Mouse (Mus musculus): ENCODE results near the gene Fbxo34. TPM values are rescaled to one million over a fixed set of nuclear protein-coding genes. Genes with fewer than 3 reads are reported as not detected.

The Fbxo34 gene
- polyA plus RNA-seq, 1 experiment from 2014 or later: 18.1 TPM

- H3K9ac ChIP-seq (replicated peaks; ENCODE audit: low read depth): no peak overlapping the region
- H3K36me3 ChIP-seq (ENCODE audit: insufficient read depth, low read length): no peaks in the 10 kb centered on the region
- peak overlapping the region; percentile 57; the same call in 1 of the 2 replicates for H3K27ac ChIP-seq (ENCODE audit: low read length)
- WGBS: 28% methylated on average over 11 of the region's 11 CpGs
- H3K9me3 ChIP-seq (ENCODE audit: low read length): no peaks in the 10 kb centered on the region
- peak; percentile 93 for DNase-seq (ENCODE audit: low spot score)
- H3K4me1 ChIP-seq (ENCODE audit: insufficient read depth, low read depth, low read length): no peaks in the 10 kb centered on the region
- H3K4me2 ChIP-seq (replicated peaks; ENCODE audit: low read depth, low read length): peak overlapping the region; percentile 36
- H3K27me3 ChIP-seq (replicated peaks; ENCODE audit: insufficient read depth, low read length): no peaks in the 10 kb centered on the region
- peak; percentile 93 for ATAC-seq
- TF ChIP-seq EP300 (IDR thresholded peaks at IDR 0.05) (no peak), CTCF (IDR thresholded peaks at IDR 0.05) (peak; percentile 71)
- no peak overlapping the region for H3K4me3 ChIP-seq (ENCODE audit: low read depth, low read length)
Measured at GRCm38 (mm10) chr14:47533365-47534175, 83.3 kb downstream of the Fbxo34 start.

GRCm38 (mm10) chr14:47534176-47534525 is 83.9 kb downstream of the Fbxo34 start:
- Histone ChIP-seq H3K27ac (ENCODE audit: low read length) (no peak overlapping the region), H3K27me3 (replicated peaks; ENCODE audit: insufficient read depth, low read length) (no peaks in the 10 kb centered on the region), H3K9me3 (ENCODE audit: low read length) (no peaks in the 10 kb centered on the region), H3K4me2 (replicated peaks; ENCODE audit: low read depth, low read length) (peak overlapping the region; percentile 36), H3K9ac (replicated peaks; ENCODE audit: low read depth) (no peak overlapping the region), H3K4me1 (ENCODE audit: insufficient read depth, low read depth, low read length) (no peaks in the 10 kb centered on the region), H3K4me3 (ENCODE audit: low read depth, low read length) (no peak overlapping the region), H3K36me3 (ENCODE audit: insufficient read depth, low read length) (no peaks in the 10 kb centered on the region)
- WGBS: 88% methylated on average over 5 of the region's 5 CpGs
- no peak for ATAC-seq
- TF ChIP-seq EP300 (IDR thresholded peaks at IDR 0.05): no peak
- TF ChIP-seq CTCF (IDR thresholded peaks at IDR 0.05): no peak
- no peak for DNase-seq (ENCODE audit: low spot score)

- TF ChIP-seq EP300 (IDR thresholded peaks at IDR 0.05): no peak
- Histone ChIP-seq H3K9ac (replicated peaks; ENCODE audit: low read depth) (no peak overlapping the region), H3K4me2 (replicated peaks; ENCODE audit: low read depth, low read length) (no peak overlapping the region), H3K36me3 (ENCODE audit: insufficient read depth, low read length) (no peaks in the 10 kb centered on the region), H3K4me1 (ENCODE audit: insufficient read depth, low read depth, low read length) (no peaks in the 10 kb centered on the region), H3K4me3 (ENCODE audit: low read depth, low read length) (no peak overlapping the region), H3K9me3 (ENCODE audit: low read length) (no peaks in the 10 kb centered on the region), H3K27me3 (replicated peaks; ENCODE audit: insufficient read depth, low read length) (no peaks in the 10 kb centered on the region), H3K27ac (ENCODE audit: low read length) (no peak overlapping the region)
- no peak for ATAC-seq
- WGBS: 88% methylated on average over 1 of the region's 1 CpGs
- DNase-seq (ENCODE audit: low spot score): no peak
Measured at GRCm38 (mm10) chr14:47535096-47535495, 84.9 kb downstream of the Fbxo34 start.

- Histone ChIP-seq H3K27ac (ENCODE audit: low read length) (no peak overlapping the region), H3K9ac (replicated peaks; ENCODE audit: low read depth) (no peak overlapping the region), H3K27me3 (replicated peaks; ENCODE audit: insufficient read depth, low read length) (no peaks in the 10 kb centered on the region), H3K4me3 (ENCODE audit: low read depth, low read length) (no peak overlapping the region), H3K9me3 (ENCODE audit: low read length) (no peaks in the 10 kb centered on the region), H3K4me2 (replicated peaks; ENCODE audit: low read depth, low read length) (no peak overlapping the region), H3K4me1 (ENCODE audit: insufficient read depth, low read depth, low read length) (no peaks in the 10 kb centered on the region), H3K36me3 (ENCODE audit: insufficient read depth, low read length) (peaks cover 40% of the 10 kb centered on the region; the same call in 1 of the 2 replicates)
- TF ChIP-seq CTCF (IDR thresholded peaks at IDR 0.05) (no peak), EP300 (IDR thresholded peaks at IDR 0.05) (no peak)
- ATAC-seq (no peak), DNase-seq (ENCODE audit: low spot score) (no peak)
- WGBS: 76% methylated on average over 10 of the region's 10 CpGs
Measured at GRCm38 (mm10) chr14:47541325-47541948, 91.2 kb downstream of the Fbxo34 start.

- Histone ChIP-seq H3K4me1 (ENCODE audit: insufficient read depth, low read depth, low read length) (no peaks in the 10 kb centered on the region), H3K36me3 (ENCODE audit: insufficient read depth, low read length) (peaks cover 46% of the 10 kb centered on the region), H3K27me3 (replicated peaks; ENCODE audit: insufficient read depth, low read length) (no peaks in the 10 kb centered on the region), H3K9ac (replicated peaks; ENCODE audit: low read depth) (no peak overlapping the region), H3K4me3 (ENCODE audit: low read depth, low read length) (no peak overlapping the region), H3K9me3 (ENCODE audit: low read length) (no peaks in the 10 kb centered on the region), H3K4me2 (replicated peaks; ENCODE audit: low read depth, low read length) (no peak overlapping the region), H3K27ac (ENCODE audit: low read length) (no peak overlapping the region)
- TF ChIP-seq EP300 (IDR thresholded peaks at IDR 0.05) (no peak), CTCF (IDR thresholded peaks at IDR 0.05) (no peak)
- WGBS: 90% methylated on average over 3 of the region's 3 CpGs
- no peak for ATAC-seq
- no peak for DNase-seq (ENCODE audit: low spot score)
Measured at GRCm38 (mm10) chr14:47542283-47542682, 92.1 kb downstream of the Fbxo34 start.

- Histone ChIP-seq H3K27me3 (replicated peaks; ENCODE audit: insufficient read depth, low read length) (no peaks in the 10 kb centered on the region), H3K4me2 (replicated peaks; ENCODE audit: low read depth, low read length) (no peak overlapping the region), H3K9ac (replicated peaks; ENCODE audit: low read depth) (no peak overlapping the region), H3K9me3 (ENCODE audit: low read length) (no peaks in the 10 kb centered on the region), H3K36me3 (ENCODE audit: insufficient read depth, low read length) (peaks cover 64% of the 10 kb centered on the region), H3K27ac (ENCODE audit: low read length) (no peak overlapping the region), H3K4me1 (ENCODE audit: insufficient read depth, low read depth, low read length) (no peaks in the 10 kb centered on the region), H3K4me3 (ENCODE audit: low read depth, low read length) (no peak overlapping the region)
- ATAC-seq (no peak), DNase-seq (ENCODE audit: low spot score) (no peak)
- 82% methylated on average over 5 of the region's 5 CpGs for WGBS
- TF ChIP-seq CTCF (IDR thresholded peaks at IDR 0.05) (no peak), EP300 (IDR thresholded peaks at IDR 0.05) (no peak)
Measured at GRCm38 (mm10) chr14:47544286-47544685, 94.1 kb downstream of the Fbxo34 start.

Measured in lung, postnatal 0 days (tissue).